Mouse (Mus musculus) C2C12 (cell line): ENCODE data around the gene 2010111I01Rik.

Source experiments
- CEBPB ChIP-seq: IDR thresholded peaks from one replicate; pipeline ENCODE4 v1.6.1; 2011; ENCODE audit warnings: low read depth, mild to moderate bottlenecking, control low read depth, moderate library complexity
- CTCF ChIP-seq: IDR thresholded peaks from one replicate; pipeline ENCODE4 v1.5.1; 2011; ENCODE audit not compliant: control insufficient read depth, insufficient read depth, insufficient read length
- FOSL1 ChIP-seq: IDR thresholded peaks from one replicate; pipeline ENCODE4 v1.8.0; 2011; ENCODE audit warnings: mild to moderate bottlenecking, low read length; ENCODE audit not compliant: poor library complexity, insufficient read depth, severe bottlenecking
- MYOG ChIP-seq: IDR thresholded peaks from one replicate; pipeline ENCODE4 v1.6.1; 2011; ENCODE audit not compliant: control insufficient read depth, insufficient read length; ENCODE audit errors: extremely low read depth
- USF1 ChIP-seq: IDR thresholded peaks from one replicate; pipeline ENCODE4 v1.6.1; 2011; ENCODE audit warnings: low read depth, mild to moderate bottlenecking, control low read depth, moderate library complexity

GRCm38 (mm10) chr13:63108601-63109000 is 143.9 kb downstream of the 2010111I01Rik start:
- no peak for TF ChIP-seq CTCF
- TF ChIP-seq CEBPB = peak; percentile 84
- no peak for TF ChIP-seq FOSL1
- peak; percentile 62 for TF ChIP-seq USF1
- TF ChIP-seq MYOG = no peak
